Mouse (Mus musculus): Measurements from ENCODE around the gene Itga9.

Gene Itga9

GRCm38 (mm10) chr9:118875705-118876104, 269.2 kb downstream of the Itga9 start:
- DNase-seq (ENCODE audit: low read depth, low spot score), result no peak

GRCm38 (mm10) chr9:118876902-118877301, 270.4 kb downstream of the Itga9 start:
- no peak for DNase-seq (ENCODE audit: low read depth, low spot score)

- no peak for DNase-seq (ENCODE audit: low read depth, low spot score)
Measured at GRCm38 (mm10) chr9:118877365-118878008, 271.0 kb downstream of the Itga9 start.

GRCm38 (mm10) chr9:118878596-118878995, 272.1 kb downstream of the Itga9 start:
- DNase-seq (ENCODE audit: low read depth, low spot score), result no peak

- no peak for DNase-seq (ENCODE audit: low read depth, low spot score)
Measured at GRCm38 (mm10) chr9:118881281-118881945, 274.9 kb downstream of the Itga9 start.

GRCm38 (mm10) chr9:118881946-118882284, 275.4 kb downstream of the Itga9 start:
- DNase-seq (ENCODE audit: low read depth, low spot score), result no peak

- DNase-seq (ENCODE audit: low read depth, low spot score), result no peak
Measured at GRCm38 (mm10) chr9:118883150-118883549, 276.7 kb downstream of the Itga9 start.

- no peak for DNase-seq (ENCODE audit: low read depth, low spot score)
Measured at GRCm38 (mm10) chr9:118885785-118886184, 279.3 kb downstream of the Itga9 start.

- DNase-seq (ENCODE audit: low read depth, low spot score), result no peak
Measured at GRCm38 (mm10) chr9:118887201-118887600, 280.7 kb downstream of the Itga9 start.

- no peak for DNase-seq (ENCODE audit: low read depth, low spot score)
Measured at GRCm38 (mm10) chr9:118887734-118888133, 281.2 kb downstream of the Itga9 start.

- DNase-seq (ENCODE audit: low read depth, low spot score), result no peak
Measured at GRCm38 (mm10) chr9:118890149-118890548, 283.7 kb downstream of the Itga9 start.

GRCm38 (mm10) chr9:118890645-118891044, 284.2 kb downstream of the Itga9 start:
- no peak for DNase-seq (ENCODE audit: low read depth, low spot score)

- DNase-seq (ENCODE audit: low read depth, low spot score), result no peak
Measured at GRCm38 (mm10) chr9:118891068-118891467, 284.6 kb downstream of the Itga9 start.

GRCm38 (mm10) chr9:118891593-118891992, 285.1 kb downstream of the Itga9 start:
- DNase-seq (ENCODE audit: low read depth, low spot score), result no peak

GRCm38 (mm10) chr9:118895101-118895500, 288.6 kb downstream of the Itga9 start:
- DNase-seq (ENCODE audit: low read depth, low spot score), result no peak

- no peak for DNase-seq (ENCODE audit: low read depth, low spot score)
Measured at GRCm38 (mm10) chr9:118900677-118901076, 294.2 kb downstream of the Itga9 start.

- no peak for DNase-seq (ENCODE audit: low read depth, low spot score)
Measured at GRCm38 (mm10) chr9:118901917-118902316, 295.4 kb downstream of the Itga9 start.

GRCm38 (mm10) chr9:118907934-118908620, 301.6 kb downstream of the Itga9 start:
- DNase-seq (ENCODE audit: low read depth, low spot score), result no peak

GRCm38 (mm10) chr9:118913048-118913447, 306.6 kb downstream of the Itga9 start:
- DNase-seq (ENCODE audit: low read depth, low spot score), result no peak

GRCm38 (mm10) chr9:118913613-118914012, 307.1 kb downstream of the Itga9 start:
- no peak for DNase-seq (ENCODE audit: low read depth, low spot score)

GRCm38 (mm10) chr9:118914589-118914988, 308.1 kb downstream of the Itga9 start:
- DNase-seq (ENCODE audit: low read depth, low spot score), result no peak

GRCm38 (mm10) chr9:118915290-118915689, 308.8 kb downstream of the Itga9 start:
- DNase-seq (ENCODE audit: low read depth, low spot score), result no peak

- DNase-seq (ENCODE audit: low read depth, low spot score), result no peak
Measured at GRCm38 (mm10) chr9:118919672-118920186, 313.2 kb downstream of the Itga9 start.

Data from brain, embryonic 18.5 days (tissue).